Mouse (Mus musculus): ENCODE data around the gene Nr1d2. TPM values are rescaled to one million over a fixed set of nuclear protein-coding genes. Genes with fewer than 3 reads are reported as not detected.

The Nr1d2 gene
- polyA plus RNA-seq, 1 experiment from 2014 or later, result 3.9 TPM

Small RNA genes within 50 kb of the gene (microRNA-seq; reads per million reads assigned to microRNA genes)
- not detected for gene Gm44469

Other genes with a start within 250 kb of the Nr1d2 start
- 47.9 and 53.3 TPM in 2 replicates for gene Nkiras1, start 32.0 kb upstream of the Nr1d2 start, polyA plus RNA-seq (2015; fragmentation: Nextera tagmentation; extraction: Ambion mirVana)
- gene Rpl15, start 32.3 kb upstream of the Nr1d2 start, polyA plus RNA-seq (2015; fragmentation: Nextera tagmentation; extraction: Ambion mirVana), result 273 and 319 TPM in 2 replicates
- 220 and 225 TPM in 2 replicates for gene Ube2e1, start 92.7 kb upstream of the Nr1d2 start, polyA plus RNA-seq (2015; fragmentation: Nextera tagmentation; extraction: Ambion mirVana)

All from neural tube, embryonic 13.5 days (tissue).